Mouse (Mus musculus) liver, embryonic 14.5 days (tissue): ENCODE data around the gene Srp9.

ENCODE experiments used
- CTCF ChIP-seq: IDR thresholded peaks from 2 replicates; pipeline ENCODE4 v1.5.1; 2016; ENCODE audit warnings: antibody characterized with exemption, low read depth, control low read depth
- EP300 ChIP-seq: IDR thresholded peaks from 2 replicates; pipeline ENCODE4 v1.6.1; 2016; ENCODE audit warnings: antibody characterized with exemption, low read depth

GRCm38 (mm10) chr1:182108397-182109099 is 16.0 kb upstream of the Srp9 start:
- TF ChIP-seq CTCF (no peak), EP300 (no peak)
